Comparison of ENCODE assay signal across 7 mouse cellular contexts in the genomic region with DNA sequence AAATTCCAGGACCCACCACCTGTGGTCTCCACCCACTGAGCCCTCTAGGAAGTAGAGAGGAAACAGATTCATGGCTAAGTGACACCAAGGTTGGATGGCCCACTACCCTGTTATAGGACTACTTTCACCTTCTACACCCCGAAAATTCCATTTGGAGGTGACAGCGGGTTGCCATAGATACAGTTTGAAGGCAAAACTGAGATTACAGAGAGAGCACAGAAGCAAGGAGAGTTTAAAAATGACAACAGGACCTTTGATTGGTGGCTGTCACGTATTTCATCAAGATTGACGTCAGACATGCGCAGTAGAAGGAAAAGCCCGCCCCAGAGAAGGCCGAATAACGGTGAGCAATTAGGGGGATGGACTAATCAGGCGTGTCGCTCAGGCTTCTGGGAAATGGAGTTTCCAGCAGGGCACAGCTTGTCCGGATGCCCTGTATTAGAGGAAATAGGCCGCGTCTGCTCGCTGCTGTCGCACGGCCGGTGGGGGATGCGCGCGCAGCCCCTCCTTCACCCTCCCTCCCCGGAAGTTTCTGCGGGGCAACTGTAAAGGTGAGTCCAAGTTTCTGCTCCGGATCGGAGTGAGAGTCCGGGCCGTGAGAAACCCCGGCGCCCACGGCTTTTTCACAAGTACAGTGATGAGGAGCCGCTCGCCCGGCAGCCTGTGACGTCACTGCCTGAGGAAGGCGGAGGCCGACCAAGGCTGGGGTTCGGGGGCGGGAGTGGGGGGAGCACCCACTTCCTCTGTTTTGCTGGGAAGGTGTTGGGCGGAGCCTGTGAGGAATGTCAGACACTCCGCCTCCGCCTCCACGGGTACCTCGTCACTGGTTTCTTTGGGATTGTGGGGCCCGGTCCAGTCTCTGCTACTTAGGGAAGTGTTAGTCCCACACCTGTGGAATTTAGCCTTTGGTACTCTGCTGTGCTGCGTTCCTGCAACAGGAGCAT. TPM values are rescaled to one million over a fixed set of nuclear protein-coding genes. Genes with fewer than 3 reads are reported as not detected.
A peak's percentile ranks its signal among the peaks of the same experiment; 100 is the strongest.
DNase-seq lines count a peak whose midpoint lies in the region; ATAC-seq lines count a peak whose summit lies in the region.

TSS of gene Vrk3 (plus strand) at position 313 of the 944 bp plus-strand sequence.

- H3K9ac ChIP-seq in embryonic facial prominence, embryonic 12.5 days, result peak within 1 kb of the TSS; percentile 58
- H3K9ac ChIP-seq in limb, embryonic 11.5 days (ENCODE audit: low read length), result peak within 1 kb of the TSS; percentile 69
- H3K9ac ChIP-seq in midbrain, embryonic 14.5 days (replicated peaks; ENCODE audit: low read length), result peak within 1 kb of the TSS; percentile 45; the same call in 1 of the 2 replicates

- H3K36me3 ChIP-seq in embryonic facial prominence, embryonic 12.5 days, result peaks cover 12% of the 10 kb centered on the region
- no peaks in the 10 kb centered on the region for H3K36me3 ChIP-seq in limb, embryonic 11.5 days (ENCODE audit: control insufficient read depth, insufficient read depth, low read length)
- peaks cover 13% of the 10 kb centered on the region for H3K36me3 ChIP-seq in midbrain, embryonic 14.5 days (ENCODE audit: control insufficient read depth, insufficient read depth, low read length)

- peak within 1 kb of the TSS; percentile 70 for H3K4me2 ChIP-seq in embryonic facial prominence, embryonic 12.5 days (replicated peaks)
- H3K4me2 ChIP-seq in limb, embryonic 11.5 days (ENCODE audit: low read depth, severe bottlenecking), result peak within 1 kb of the TSS; percentile 73
- H3K4me2 ChIP-seq in midbrain, embryonic 14.5 days (ENCODE audit: low read length), result peak within 1 kb of the TSS; percentile 63

- WGBS in embryonic facial prominence, embryonic 12.5 days, result under 1% methylated on average over 44 of the region's 44 CpGs
- under 1% methylated on average over 44 of the region's 44 CpGs for WGBS in limb, embryonic 11.5 days
- under 1% methylated on average over 44 of the region's 44 CpGs for WGBS in midbrain, embryonic 14.5 days

- H3K4me3 ChIP-seq in embryonic facial prominence, embryonic 12.5 days, result peak within 1 kb of the TSS; percentile 57
- peak within 1 kb of the TSS; percentile 63 for H3K4me3 ChIP-seq in limb, embryonic 11.5 days (ENCODE audit: low read depth, low read length)
- peak within 1 kb of the TSS; percentile 57 for H3K4me3 ChIP-seq in midbrain, embryonic 14.5 days (replicated peaks; ENCODE audit: low read depth, low read length)

- peaks cover 19% of the 10 kb centered on the region for H3K4me1 ChIP-seq in embryonic facial prominence, embryonic 12.5 days
- peaks cover 8% of the 10 kb centered on the region for H3K4me1 ChIP-seq in limb, embryonic 11.5 days (ENCODE audit: control insufficient read depth, insufficient read depth, low read length)
- peaks cover 16% of the 10 kb centered on the region for H3K4me1 ChIP-seq in midbrain, embryonic 14.5 days (ENCODE audit: control insufficient read depth, insufficient read depth, low read length)

- peak; percentile 95 for ATAC-seq in embryonic facial prominence, embryonic 12.5 days (ENCODE audit: insufficient number of reproducible peaks, insufficient read depth, low FRiP score, low TSS enrichment)
- peak; percentile 95 for ATAC-seq in limb, embryonic 11.5 days (ENCODE audit: insufficient number of reproducible peaks, low FRiP score, low TSS enrichment, low read depth)
- peak; percentile 96 for ATAC-seq in midbrain, embryonic 14.5 days (ENCODE audit: low FRiP score, low TSS enrichment)

- H3K27ac ChIP-seq in embryonic facial prominence, embryonic 12.5 days, result peak within 1 kb of the TSS; percentile 88
- peak within 1 kb of the TSS; percentile 76; the same call in 1 of the 2 replicates for H3K27ac ChIP-seq in limb, embryonic 11.5 days (replicated peaks; ENCODE audit: low read depth, low read length)
- H3K27ac ChIP-seq in midbrain, embryonic 14.5 days (replicated peaks; ENCODE audit: low read depth, low read length), result peak within 1 kb of the TSS; percentile 49; the same call in 1 of the 2 replicates

- no peaks in the 10 kb centered on the region for H3K27me3 ChIP-seq in embryonic facial prominence, embryonic 12.5 days
- no peaks in the 10 kb centered on the region for H3K27me3 ChIP-seq in limb, embryonic 11.5 days (ENCODE audit: control insufficient read depth, insufficient read depth, low read length)
- no peaks in the 10 kb centered on the region for H3K27me3 ChIP-seq in midbrain, embryonic 14.5 days (ENCODE audit: control insufficient read depth, insufficient read depth, low read length)

- no peaks in the 10 kb centered on the region for H3K9me3 ChIP-seq in embryonic facial prominence, embryonic 12.5 days
- H3K9me3 ChIP-seq in limb, embryonic 11.5 days (ENCODE audit: control insufficient read depth, low read length), result no peaks in the 10 kb centered on the region
- no peaks in the 10 kb centered on the region for H3K9me3 ChIP-seq in midbrain, embryonic 14.5 days (ENCODE audit: control insufficient read depth, low read length)

- peak; percentile 90 for DNase-seq in adrenal gland, postnatal 25 days
- DNase-seq in heart, adult 11 months, result peak; percentile 100
- peak; percentile 96 for DNase-seq in kidney, adult 18-20 months
- DNase-seq in limb, embryonic 11.5 days (ENCODE audit: low spot score), result peak; percentile 96
- peak; percentile 97 for DNase-seq in midbrain, embryonic 14.5 days
- DNase-seq in spleen, adult 18-20 months, result peak; percentile 89 to 90

RNA-seq across cellular contexts. Expression of gene Vrk3, which starts in this region (rescaled TPM):
- 58.7 and 59.3 TPM in 2 replicates for total RNA-seq in adrenal gland, postnatal 25 days (2021)
- polyA plus RNA-seq in embryonic facial prominence, embryonic 12.5 days (2016; fragmentation: Nextera tagmentation; extraction: Ambion mirVana), result 36.4 and 36.7 TPM in 2 replicates
- 36.8 and 38.2 TPM in 2 replicates for polyA plus RNA-seq in limb, embryonic 11.5 days (2014; fragmentation: Nextera tagmentation; extraction: Ambion mirVana)
- polyA plus RNA-seq in midbrain, embryonic 14.5 days (2014; fragmentation: Nextera tagmentation; extraction: Ambion mirVana), result 22.6 and 26.8 TPM in 2 replicates

Comparison
In these comparisons a context has a peak if more than half of its experiments do, and no peak if none do; other contexts are left out.
1. Peak in every context shown above with its lines: DNase-seq, ATAC-seq, H3K4me3 ChIP-seq and H3K27ac ChIP-seq.